Mouse (Mus musculus): Measurements from ENCODE around the gene Gm49387. TPM values are rescaled to one million over a fixed set of nuclear protein-coding genes. Genes with fewer than 3 reads are reported as not detected.

The Gm49387 gene
- polyA plus RNA-seq, 1 experiment: not detected

DNA sequence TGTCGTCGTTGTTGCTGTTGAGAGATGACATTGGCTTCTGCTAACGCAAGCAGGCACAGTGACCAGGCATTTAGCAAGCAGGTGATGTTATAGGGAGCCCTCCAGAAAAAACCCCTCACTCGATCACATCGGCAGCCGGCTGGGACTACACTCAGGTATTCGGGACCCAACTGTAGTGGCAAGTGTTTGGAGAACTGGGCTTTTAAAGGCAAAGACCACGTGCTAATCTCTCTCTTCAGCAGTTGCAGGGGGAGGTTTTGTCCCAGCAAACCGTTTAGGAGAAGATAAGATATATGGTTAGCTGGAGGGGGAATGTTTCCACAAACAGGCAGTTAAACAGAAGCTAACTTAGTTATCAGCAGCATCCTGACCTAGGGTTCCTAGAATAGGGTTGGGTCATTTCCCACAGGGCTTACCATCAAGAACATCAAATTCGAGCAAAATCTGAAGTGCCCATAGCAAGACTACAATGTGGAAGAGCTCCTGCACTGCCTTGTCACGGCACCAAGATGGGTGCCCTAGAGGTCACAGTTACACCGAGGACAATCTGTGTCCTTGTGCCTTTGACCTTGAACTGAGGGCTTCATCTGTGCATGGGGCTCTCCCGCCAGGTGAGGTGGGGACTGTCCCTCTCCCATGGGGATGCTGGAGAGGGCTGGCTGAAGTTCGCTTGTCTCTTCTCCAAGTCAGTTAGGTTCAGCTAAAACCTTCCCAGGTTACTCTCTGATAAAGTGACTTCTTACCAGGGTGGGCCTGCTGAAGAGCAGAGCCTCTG lies 12.6 kb upstream of the Gm49387 start:
- Histone ChIP-seq H3K27me3 (ENCODE audit: control insufficient read depth, insufficient read depth, insufficient read length) (no peaks in the 10 kb centered on the region), H3K36me3 (ENCODE audit: control insufficient read depth, insufficient read depth) (no peaks in the 10 kb centered on the region), H3ac (ENCODE audit: control insufficient read depth, insufficient read length) (no peak overlapping the region), H3K4me2 (ENCODE audit: low read depth) (no peak overlapping the region), H3K4me3 (no peak overlapping the region), H3K79me2 (ENCODE audit: control insufficient read depth, insufficient read depth) (no peaks in the 10 kb centered on the region)
- TF ChIP-seq TCF3 (IDR thresholded peaks at IDR 0.05; ENCODE audit: insufficient read length, low read depth): no peak
- TF ChIP-seq POLR2AphosphoS2 (IDR thresholded peaks at IDR 0.05; ENCODE audit: insufficient read length, low read depth): no peak
- no peak for TF ChIP-seq TCF12 (IDR thresholded peaks at IDR 0.05; ENCODE audit: insufficient read depth, poor library complexity, severe bottlenecking)
- TF ChIP-seq MAX (IDR thresholded peaks at IDR 0.05; ENCODE audit: low read depth): no peak
- TF ChIP-seq E2F4 (IDR thresholded peaks at IDR 0.05; ENCODE audit: insufficient read depth): no peak
- TF ChIP-seq REST (IDR thresholded peaks at IDR 0.05; ENCODE audit: insufficient read depth, insufficient read length): no peak
- TF ChIP-seq SRF (IDR thresholded peaks at IDR 0.05; ENCODE audit: control insufficient read depth, insufficient read length, low read depth): no peak
- TF ChIP-seq USF1 (IDR thresholded peaks at IDR 0.05; ENCODE audit: low read depth): no peak
- TF ChIP-seq MYOD1 (IDR thresholded peaks at IDR 0.05; ENCODE audit: control insufficient read depth in 1 of 3, insufficient read length in 2 of 3, low read depth in 2 of 3): no peak
- TF ChIP-seq MYOG (IDR thresholded peaks at IDR 0.05; ENCODE audit: control insufficient read depth in 1 of 3, insufficient read depth in 1 of 3, insufficient read length in 2 of 3, low read depth in 2 of 3): no peak
- TF ChIP-seq CEBPB (IDR thresholded peaks at IDR 0.05; ENCODE audit: insufficient read depth, poor library complexity, severe bottlenecking): no peak
- no peak for TF ChIP-seq POLR2A (IDR thresholded peaks at IDR 0.05; ENCODE audit: insufficient read length, low read depth)

- Histone ChIP-seq H3K79me2 (ENCODE audit: control insufficient read depth, insufficient read depth) (no peaks in the 10 kb centered on the region), H3ac (ENCODE audit: control insufficient read depth, insufficient read length) (no peak overlapping the region), H3K4me2 (ENCODE audit: low read depth) (no peak overlapping the region), H3K27me3 (ENCODE audit: control insufficient read depth, insufficient read depth, insufficient read length) (no peaks in the 10 kb centered on the region), H3K4me3 (no peak overlapping the region), H3K36me3 (ENCODE audit: control insufficient read depth, insufficient read depth) (no peaks in the 10 kb centered on the region)
- TF ChIP-seq USF1 (IDR thresholded peaks at IDR 0.05; ENCODE audit: low read depth) (no peak), POLR2AphosphoS2 (IDR thresholded peaks at IDR 0.05; ENCODE audit: insufficient read length, low read depth) (no peak), MAX (IDR thresholded peaks at IDR 0.05; ENCODE audit: low read depth) (no peak), POLR2A (IDR thresholded peaks at IDR 0.05; ENCODE audit: insufficient read length, low read depth) (no peak), MYOD1 (IDR thresholded peaks at IDR 0.05; ENCODE audit: control insufficient read depth in 1 of 3, insufficient read length in 2 of 3, low read depth in 2 of 3) (no peak), TCF3 (IDR thresholded peaks at IDR 0.05; ENCODE audit: insufficient read length, low read depth) (no peak), E2F4 (IDR thresholded peaks at IDR 0.05; ENCODE audit: insufficient read depth) (no peak), SRF (IDR thresholded peaks at IDR 0.05; ENCODE audit: control insufficient read depth, insufficient read length, low read depth) (no peak), REST (IDR thresholded peaks at IDR 0.05; ENCODE audit: insufficient read depth, insufficient read length) (no peak)
Observed at GRCm38 (mm10) chr14:31652624-31653023, 11.9 kb upstream of the Gm49387 start.

- Histone ChIP-seq H3K36me3 (ENCODE audit: control insufficient read depth, insufficient read depth) (no peaks in the 10 kb centered on the region), H3K27me3 (ENCODE audit: control insufficient read depth, insufficient read depth, insufficient read length) (no peaks in the 10 kb centered on the region), H3K79me2 (ENCODE audit: control insufficient read depth, insufficient read depth) (no peaks in the 10 kb centered on the region), H3ac (ENCODE audit: control insufficient read depth, insufficient read length) (no peak overlapping the region), H3K4me3 (no peak overlapping the region), H3K4me2 (ENCODE audit: low read depth) (no peak overlapping the region)
- TF ChIP-seq MYOG (IDR thresholded peaks at IDR 0.05; ENCODE audit: control insufficient read depth in 1 of 3, insufficient read depth in 1 of 3, insufficient read length in 2 of 3, low read depth in 2 of 3) (no peak), REST (IDR thresholded peaks at IDR 0.05; ENCODE audit: insufficient read depth, insufficient read length) (no peak), MAX (IDR thresholded peaks at IDR 0.05; ENCODE audit: low read depth) (no peak), TCF12 (IDR thresholded peaks at IDR 0.05; ENCODE audit: insufficient read depth, poor library complexity, severe bottlenecking) (no peak), POLR2AphosphoS2 (IDR thresholded peaks at IDR 0.05; ENCODE audit: insufficient read length, low read depth) (no peak), USF1 (IDR thresholded peaks at IDR 0.05; ENCODE audit: low read depth) (no peak), CEBPB (IDR thresholded peaks at IDR 0.05; ENCODE audit: insufficient read depth, poor library complexity, severe bottlenecking) (no peak), POLR2A (IDR thresholded peaks at IDR 0.05; ENCODE audit: insufficient read length, low read depth) (no peak), E2F4 (IDR thresholded peaks at IDR 0.05; ENCODE audit: insufficient read depth) (no peak), MYOD1 (IDR thresholded peaks at IDR 0.05; ENCODE audit: control insufficient read depth in 1 of 3, insufficient read length in 2 of 3, low read depth in 2 of 3) (no peak), TCF3 (IDR thresholded peaks at IDR 0.05; ENCODE audit: insufficient read length, low read depth) (no peak), SRF (IDR thresholded peaks at IDR 0.05; ENCODE audit: control insufficient read depth, insufficient read length, low read depth) (no peak)
Observed at GRCm38 (mm10) chr14:31652106-31652505, 11.4 kb upstream of the Gm49387 start.

DNA sequence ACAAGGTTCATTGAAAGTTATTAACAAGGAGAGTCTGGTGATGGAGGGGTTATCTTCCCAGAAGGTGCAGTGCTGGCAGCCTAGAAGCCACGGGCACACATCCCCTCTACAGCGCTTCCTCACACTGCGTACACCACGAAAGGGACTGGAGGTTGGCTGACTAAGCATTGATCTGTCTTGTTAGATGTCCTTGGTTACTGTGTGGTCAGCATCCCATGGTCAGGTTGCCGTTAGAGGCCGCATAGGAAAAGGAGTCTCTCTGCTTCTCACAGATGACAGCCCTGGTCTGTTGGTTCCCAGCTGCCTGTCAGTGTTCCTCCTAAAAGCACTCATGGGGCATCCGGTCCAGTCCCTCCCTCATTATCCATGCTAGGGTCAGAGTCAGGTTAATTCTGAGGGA lies 10.5 kb upstream of the Gm49387 start:
- Histone ChIP-seq H3K36me3 (ENCODE audit: control insufficient read depth, insufficient read depth) (no peaks in the 10 kb centered on the region), H3ac (ENCODE audit: control insufficient read depth, insufficient read length) (no peak overlapping the region), H3K27me3 (ENCODE audit: control insufficient read depth, insufficient read depth, insufficient read length) (no peaks in the 10 kb centered on the region), H3K4me2 (ENCODE audit: low read depth) (no peak overlapping the region), H3K79me2 (ENCODE audit: control insufficient read depth, insufficient read depth) (no peaks in the 10 kb centered on the region), H3K4me3 (no peak overlapping the region)
- TF ChIP-seq E2F4 (IDR thresholded peaks at IDR 0.05; ENCODE audit: insufficient read depth) (no peak), MYOD1 (IDR thresholded peaks at IDR 0.05; ENCODE audit: control insufficient read depth in 1 of 3, insufficient read length in 2 of 3, low read depth in 2 of 3) (no peak), MAX (IDR thresholded peaks at IDR 0.05; ENCODE audit: low read depth) (no peak)

GRCm38 (mm10) chr14:31650347-31650746 lies 9.7 kb upstream of the Gm49387 start:
- Histone ChIP-seq H3K36me3 (ENCODE audit: control insufficient read depth, insufficient read depth) (no peaks in the 10 kb centered on the region), H3K4me2 (ENCODE audit: low read depth) (no peak overlapping the region), H3ac (ENCODE audit: control insufficient read depth, insufficient read length) (no peak overlapping the region), H3K4me3 (no peak overlapping the region), H3K27me3 (ENCODE audit: control insufficient read depth, insufficient read depth, insufficient read length) (no peaks in the 10 kb centered on the region), H3K79me2 (ENCODE audit: control insufficient read depth, insufficient read depth) (no peaks in the 10 kb centered on the region)
- no peak for TF ChIP-seq USF1 (IDR thresholded peaks at IDR 0.05; ENCODE audit: low read depth)
- no peak for TF ChIP-seq POLR2AphosphoS2 (IDR thresholded peaks at IDR 0.05; ENCODE audit: insufficient read length, low read depth)
- TF ChIP-seq TCF3 (IDR thresholded peaks at IDR 0.05; ENCODE audit: insufficient read length, low read depth): no peak
- TF ChIP-seq MAX (IDR thresholded peaks at IDR 0.05; ENCODE audit: low read depth): no peak
- no peak for TF ChIP-seq TCF12 (IDR thresholded peaks at IDR 0.05; ENCODE audit: insufficient read depth, poor library complexity, severe bottlenecking)
- no peak for TF ChIP-seq POLR2A (IDR thresholded peaks at IDR 0.05; ENCODE audit: insufficient read length, low read depth)
- no peak for TF ChIP-seq SRF (IDR thresholded peaks at IDR 0.05; ENCODE audit: control insufficient read depth, insufficient read length, low read depth)
- TF ChIP-seq REST (IDR thresholded peaks at IDR 0.05; ENCODE audit: insufficient read depth, insufficient read length): no peak
- TF ChIP-seq E2F4 (IDR thresholded peaks at IDR 0.05; ENCODE audit: insufficient read depth): no peak
- TF ChIP-seq MYOD1 (IDR thresholded peaks at IDR 0.05; ENCODE audit: control insufficient read depth in 1 of 3, insufficient read length in 2 of 3, low read depth in 2 of 3): no peak
- TF ChIP-seq MYOG (IDR thresholded peaks at IDR 0.05; ENCODE audit: control insufficient read depth in 1 of 3, insufficient read depth in 1 of 3, insufficient read length in 2 of 3, low read depth in 2 of 3): no peak
- no peak for TF ChIP-seq CEBPB (IDR thresholded peaks at IDR 0.05; ENCODE audit: insufficient read depth, poor library complexity, severe bottlenecking)

All from myocyte (in vitro differentiated cells).